Mouse (Mus musculus) intestine, postnatal 0 days (tissue): Measurements from ENCODE around the gene Dazl. TPM values are rescaled to one million over a fixed set of nuclear protein-coding genes. Genes with fewer than 3 reads are reported as not detected.

ENCODE experiments used
- ATAC-seq: fragments of 200-750 bp; cut with Nextera tagmentation; 2 replicates; pipeline ENCODE4 v1.8.0; 2017; ENCODE audit warnings: mild to moderate bottlenecking, moderate TSS enrichment, moderate library complexity
- H3K27ac ChIP-seq: fragments of 300-500 bp; sonication (generic); 2 replicates; pipeline ENCODE4 v1.5.1; 2014; ENCODE audit warnings: mild to moderate bottlenecking, low read depth, low read length, moderate library complexity
- H3K27me3 ChIP-seq: fragments of 300-500 bp; sonication (generic); replicated peaks from 2 replicates; pipeline ENCODE4 v1.6.1; 2014; ENCODE audit warnings: low read length, mixed read lengths; ENCODE audit not compliant: control insufficient read depth, insufficient read depth
- H3K36me3 ChIP-seq: fragments of 300-500 bp; sonication (generic); 2 replicates; pipeline ENCODE4 v1.6.1; 2014; ENCODE audit warnings: mild to moderate bottlenecking, moderate library complexity; ENCODE audit not compliant: control insufficient read depth, insufficient read depth
- H3K4me1 ChIP-seq: fragments of 300-500 bp; sonication (generic); replicated peaks from 2 replicates; pipeline ENCODE4 v1.6.1; 2014; ENCODE audit warnings: antibody characterized with exemption, low read length, mixed read lengths; ENCODE audit not compliant: control insufficient read depth, insufficient read depth
- H3K4me2 ChIP-seq: fragments of 300-500 bp; sonication (generic); replicated peaks from 2 replicates; pipeline ENCODE4 v1.6.1; 2014; ENCODE audit warnings: low read depth, mild to moderate bottlenecking, moderate library complexity
- H3K4me3 ChIP-seq: fragments of 300-500 bp; sonication (generic); 2 replicates; pipeline ENCODE4 v1.5.1; 2014; ENCODE audit warnings: low read depth, low read length
- H3K9ac ChIP-seq: fragments of 300-500 bp; sonication (generic); 2 replicates; pipeline ENCODE4 v1.6.1; 2014; ENCODE audit warnings: mild to moderate bottlenecking, low read depth, low read length
- H3K9me3 ChIP-seq: fragments of 300-500 bp; sonication (generic); 2 replicates; pipeline ENCODE4 v1.6.1; 2016; ENCODE audit warnings: mixed run types; ENCODE audit not compliant: control insufficient read depth
- CTCF ChIP-seq: sonication (generic); IDR thresholded peaks from 2 replicates; pipeline ENCODE4 v1.5.1; 2016; ENCODE audit warnings: low read depth, mild to moderate bottlenecking, control low read depth, antibody characterized with exemption, moderate library complexity
- WGBS: fragments of 180-500 bp; shearing (Covaris S2); extraction: QIAGEN DNeasy Blood & Tissue Kit; methylation state at CpG from one replicate; pipeline ENCODE4 v1.1.7; 2014; 5-methylcytosine and 5-hydroxymethylcytosine counted together
- polyA plus RNA-seq: library from polyadenylated mRNA; unstranded; fragments of >200 nt; fragmentation: Nextera tagmentation; extraction: Ambion mirVana; gene quantifications from 2 replicates; pipeline ENCODE4 v1.2.1, GENCODE M21; 2015

Dazl gene
- polyA plus RNA-seq, 1 experiment from 2014 or later: 0.25 TPM

DNA sequence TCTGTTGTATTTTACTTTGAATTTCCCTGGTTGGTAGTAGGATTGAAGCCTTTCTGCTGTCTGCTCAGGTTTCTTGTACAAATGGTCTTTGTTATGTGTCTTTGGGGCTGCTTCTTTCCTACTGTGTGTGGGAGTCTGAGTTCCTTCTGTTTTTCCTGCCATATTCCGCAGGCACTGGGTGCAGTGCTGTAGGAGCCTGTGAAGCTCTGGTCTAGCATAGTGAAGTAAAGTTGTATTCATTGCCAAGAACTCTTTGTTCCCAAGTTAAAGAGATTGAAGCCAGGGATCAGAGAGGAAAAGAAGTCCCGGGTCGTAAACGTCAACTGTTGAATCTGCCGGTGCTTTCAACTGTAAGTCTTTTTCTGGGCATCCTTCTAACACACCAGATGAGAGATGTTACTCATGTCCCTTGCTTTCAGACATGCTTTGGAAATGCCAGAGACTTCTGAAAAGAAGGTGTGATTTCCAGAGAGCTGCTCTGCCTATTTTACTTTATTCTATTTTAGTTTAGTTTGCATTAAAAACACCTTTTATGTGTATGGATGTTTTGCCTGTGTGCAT is 16.2 kb upstream of the Dazl start:
- Histone ChIP-seq H3K27me3 (no peaks in the 10 kb centered on the region), H3K4me3 (no peak overlapping the region), H3K4me1 (no peaks in the 10 kb centered on the region), H3K9ac (no peak overlapping the region), H3K27ac (no peak overlapping the region), H3K4me2 (no peak overlapping the region), H3K36me3 (no peaks in the 10 kb centered on the region), H3K9me3 (no peaks in the 10 kb centered on the region)
- TF ChIP-seq CTCF: no peak
- 54% methylated on average over 5 of the region's 5 CpGs for whole genome bisulfite sequencing
- no peak for ATAC-seq

DNA sequence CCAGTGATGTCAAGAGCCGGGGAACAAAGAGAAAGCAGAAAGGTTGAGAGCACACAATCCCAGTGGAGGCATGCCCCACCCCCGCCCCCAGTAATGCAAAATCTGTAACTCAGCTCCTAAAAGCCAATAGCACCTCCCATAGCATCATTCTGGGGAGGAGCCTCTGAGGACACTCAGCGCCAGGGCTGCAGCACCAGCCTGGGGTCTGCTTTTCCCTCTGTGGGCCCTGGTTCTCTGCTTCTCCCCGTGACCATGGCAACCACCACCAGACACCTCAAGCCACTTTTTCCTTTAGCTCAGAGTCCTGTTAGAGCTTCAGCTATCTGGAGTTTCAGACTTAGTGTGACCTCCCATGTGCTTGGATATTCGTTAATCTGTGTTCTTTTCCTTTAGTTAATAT is 15.4 kb upstream of the Dazl start:
- Histone ChIP-seq H3K36me3 (no peaks in the 10 kb centered on the region), H3K4me2 (no peak overlapping the region), H3K4me1 (no peaks in the 10 kb centered on the region), H3K9ac (no peak overlapping the region), H3K27me3 (no peaks in the 10 kb centered on the region), H3K4me3 (no peak overlapping the region), H3K9me3 (no peaks in the 10 kb centered on the region), H3K27ac (no peak overlapping the region)
- TF ChIP-seq CTCF: no peak
- 54% methylated on average over 5 of the region's 5 CpGs for WGBS
- no peak for ATAC-seq

DNA sequence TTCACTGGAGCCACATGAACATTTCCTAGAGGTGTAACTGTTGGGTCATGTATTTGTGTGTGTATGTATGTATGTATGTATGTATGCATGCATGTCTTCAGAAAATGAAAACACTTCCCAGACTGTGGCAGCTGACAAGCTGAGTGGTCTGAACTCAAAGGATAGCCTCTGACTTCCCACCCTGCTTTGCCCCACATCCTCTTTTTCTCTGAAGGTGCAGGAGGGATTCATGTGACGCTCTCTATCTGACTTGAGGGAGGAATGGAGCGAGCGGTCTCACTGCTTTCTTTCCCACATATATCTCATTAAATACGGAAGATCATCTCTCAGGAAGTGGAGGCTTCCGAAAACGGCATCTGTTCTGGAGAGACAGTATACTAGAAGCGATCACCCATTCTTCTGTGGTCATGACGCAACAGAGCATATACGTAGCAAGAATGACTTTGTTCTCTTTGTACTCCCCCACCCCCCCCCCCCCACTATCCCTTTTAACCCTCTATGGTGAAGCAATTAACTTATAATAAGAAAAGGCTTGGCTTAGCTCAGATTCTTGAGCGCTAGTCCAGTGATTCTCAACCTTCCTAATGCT is 14.7 kb upstream of the Dazl start:
- WGBS: 92% methylated on average over 10 of the region's 10 CpGs
- H3K9ac ChIP-seq: no peak overlapping the region
- H3K36me3 ChIP-seq: no peaks in the 10 kb centered on the region
- H3K4me2 ChIP-seq: no peak overlapping the region
- no peaks in the 10 kb centered on the region for H3K9me3 ChIP-seq
- H3K4me1 ChIP-seq: no peaks in the 10 kb centered on the region
- no peaks in the 10 kb centered on the region for H3K27me3 ChIP-seq
- TF ChIP-seq CTCF: no peak
- no peak overlapping the region for H3K4me3 ChIP-seq
- no peak overlapping the region for H3K27ac ChIP-seq
- ATAC-seq: no peak

DNA sequence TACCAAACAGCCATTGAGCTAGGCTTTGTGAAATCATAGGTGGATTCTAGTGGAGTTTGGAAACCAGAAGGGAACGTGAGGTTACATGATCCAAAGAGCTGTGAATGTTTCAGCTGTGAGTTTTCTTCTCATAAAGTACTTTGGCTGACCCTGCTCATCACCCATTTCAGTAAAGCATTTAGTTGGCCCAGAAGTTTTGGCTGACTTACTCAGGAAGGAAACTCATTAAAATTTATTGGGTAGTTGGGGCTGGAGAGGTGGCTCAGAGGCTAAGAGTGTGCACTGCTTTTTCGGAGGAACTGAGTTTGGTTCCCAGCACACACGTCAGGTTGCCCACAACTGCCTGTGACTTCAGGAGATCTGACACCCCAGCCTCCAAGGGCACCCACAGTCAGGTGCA is 9.4 kb upstream of the Dazl start:
- H3K4me2 ChIP-seq: no peak overlapping the region
- no peak for ATAC-seq
- no peak overlapping the region for H3K27ac ChIP-seq
- no peak for TF ChIP-seq CTCF
- H3K4me1 ChIP-seq: no peaks in the 10 kb centered on the region; the same call in 1 of the 2 replicates
- H3K4me3 ChIP-seq: no peak overlapping the region
- 74% methylated on average over 3 of the region's 3 CpGs for WGBS
- H3K9ac ChIP-seq: no peak overlapping the region
- no peaks in the 10 kb centered on the region for H3K9me3 ChIP-seq
- no peaks in the 10 kb centered on the region for H3K36me3 ChIP-seq
- no peaks in the 10 kb centered on the region for H3K27me3 ChIP-seq

DNA sequence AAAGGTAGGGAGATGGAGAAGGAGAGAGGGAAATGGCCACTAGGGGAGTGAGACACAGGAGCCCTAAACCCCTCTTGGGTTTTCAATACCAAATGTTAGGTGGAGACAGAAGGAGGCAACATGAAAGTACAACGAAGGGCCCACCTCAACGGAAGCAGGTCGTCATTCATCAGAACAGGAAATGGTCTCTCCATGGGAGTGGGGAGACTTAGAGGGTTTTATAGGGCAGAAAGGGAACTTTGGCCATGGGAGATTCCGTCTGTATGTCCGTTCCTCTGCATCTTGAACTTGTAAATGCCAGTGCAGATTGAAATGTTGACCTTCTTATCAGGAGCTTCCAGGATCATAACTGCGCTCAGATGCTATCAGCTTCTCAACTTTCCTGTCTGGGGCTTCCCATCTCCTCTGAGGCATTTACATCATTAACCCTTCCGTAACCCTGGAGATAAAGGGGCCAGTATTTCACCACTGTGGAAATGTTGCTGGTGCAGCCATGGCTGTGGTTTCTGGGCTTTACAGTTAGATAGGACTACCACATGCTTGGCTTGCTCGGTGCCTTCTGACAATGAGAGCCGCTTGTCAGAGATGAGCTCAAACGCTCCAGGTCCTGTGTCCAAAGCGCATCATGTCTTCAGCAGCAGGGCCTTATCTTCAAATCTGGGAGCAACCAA is 6.9 kb upstream of the Dazl start:
- no peak overlapping the region for H3K27ac ChIP-seq
- no peak overlapping the region for H3K9ac ChIP-seq
- no peaks in the 10 kb centered on the region for H3K9me3 ChIP-seq
- WGBS: 54% methylated on average over 11 of the region's 11 CpGs
- no peak for ATAC-seq
- no peak overlapping the region for H3K4me3 ChIP-seq
- 0 out of 2 replicates have a peak, but pooled peaks have one; percentile 33 for TF ChIP-seq CTCF
- no peaks in the 10 kb centered on the region for H3K27me3 ChIP-seq
- H3K4me2 ChIP-seq: no peak overlapping the region
- no peaks in the 10 kb centered on the region for H3K36me3 ChIP-seq
- no peaks in the 10 kb centered on the region; the same call in 1 of the 2 replicates for H3K4me1 ChIP-seq

DNA sequence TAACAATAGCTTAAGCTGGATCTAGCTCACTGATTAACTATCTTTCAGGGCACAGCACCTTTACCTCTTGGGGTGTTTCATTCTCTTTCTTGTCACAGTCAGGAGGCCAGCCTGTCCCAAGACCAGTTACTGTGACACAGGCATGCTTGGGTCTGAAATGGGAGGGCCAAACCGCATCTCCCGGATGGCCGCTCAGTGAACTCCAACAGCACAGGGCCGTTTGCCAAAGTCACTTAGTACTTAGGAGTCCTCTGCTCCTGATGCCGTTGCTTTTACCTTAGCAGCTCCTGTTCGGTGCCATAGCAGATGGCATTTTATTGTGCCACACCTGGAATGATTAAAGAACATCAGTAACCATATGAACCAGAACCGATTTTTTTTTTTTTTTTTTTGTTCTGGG is 5.4 kb upstream of the Dazl start:
- no peaks in the 10 kb centered on the region for H3K36me3 ChIP-seq
- 72% methylated on average over 7 of the region's 7 CpGs for WGBS
- no peak for TF ChIP-seq CTCF
- no peak for ATAC-seq
- no peak overlapping the region for H3K4me3 ChIP-seq
- no peak overlapping the region for H3K27ac ChIP-seq
- H3K9ac ChIP-seq: no peak overlapping the region
- no peak overlapping the region for H3K4me2 ChIP-seq
- no peaks in the 10 kb centered on the region for H3K9me3 ChIP-seq
- H3K4me1 ChIP-seq: no peaks in the 10 kb centered on the region; the same call in 1 of the 2 replicates
- no peaks in the 10 kb centered on the region for H3K27me3 ChIP-seq
